Mouse (Mus musculus) liver, embryonic 16.5 days (tissue): ENCODE measurements around the gene Clcnka. TPM values are rescaled to one million over a fixed set of nuclear protein-coding genes. Genes with fewer than 3 reads are reported as not detected.

Experiments
- ATAC-seq: fragments of 200-750 bp; cut with Nextera tagmentation; 2 replicates; pipeline ENCODE4 v1.8.0; 2017; ENCODE audit warnings: low read depth, mild to moderate bottlenecking, moderate number of reproducible peaks, moderate library complexity
- H3K27ac ChIP-seq: fragments of 300-500 bp; sonication (generic); 2 replicates; pipeline ENCODE4 v1.5.1; 2014; ENCODE audit warnings: mild to moderate bottlenecking, low read length
- H3K27me3 ChIP-seq: fragments of 300-500 bp; sonication (generic); 2 replicates; pipeline ENCODE4 v1.6.1; 2014; ENCODE audit warnings: low read depth, low read length, mixed read lengths; ENCODE audit not compliant: control insufficient read depth, insufficient read depth
- H3K36me3 ChIP-seq: fragments of 300-500 bp; sonication (generic); 2 replicates; pipeline ENCODE4 v1.6.1; 2014; ENCODE audit warnings: mild to moderate bottlenecking; ENCODE audit not compliant: control insufficient read depth, insufficient read depth
- H3K4me1 ChIP-seq: fragments of 300-500 bp; sonication (generic); 2 replicates; pipeline ENCODE4 v1.6.1; 2014; ENCODE audit warnings: low read depth, low read length, mixed read lengths; ENCODE audit not compliant: control insufficient read depth
- H3K4me2 ChIP-seq: fragments of 300-500 bp; sonication (generic); 2 replicates; pipeline ENCODE4 v1.6.1; 2014; ENCODE audit warnings: low read depth, low read length, mixed read lengths
- H3K4me3 ChIP-seq: fragments of 300-500 bp; sonication (generic); 2 replicates; pipeline ENCODE4 v1.5.1; 2014; ENCODE audit warnings: low read depth, mild to moderate bottlenecking, low read length
- H3K9ac ChIP-seq: fragments of 300-500 bp; sonication (generic); 2 replicates; pipeline ENCODE4 v1.6.1; 2014; ENCODE audit warnings: low read depth, low read length
- H3K9me3 ChIP-seq: fragments of 300-500 bp; sonication (generic); replicated peaks from 2 replicates; pipeline ENCODE4 v1.6.1; 2016; ENCODE audit warnings: low read length; ENCODE audit not compliant: control insufficient read depth
- WGBS: fragments of 180-500 bp; shearing (Covaris S2); extraction: QIAGEN DNeasy Blood & Tissue Kit; methylation state at CpG from one replicate; pipeline ENCODE4 v1.1.7; 2014; ENCODE audit not compliant: insufficient replicate concordance; 5-methylcytosine and 5-hydroxymethylcytosine counted together
- polyA plus RNA-seq: library from polyadenylated mRNA; unstranded; fragments of >200 nt; fragmentation: Nextera tagmentation; extraction: Ambion mirVana; gene quantifications from 2 replicates; pipeline ENCODE4 v1.2.1, GENCODE M21; 2015

Gene Clcnka
- polyA plus RNA-seq, 1 experiment from 2014 or later: 0.05 TPM

DNA sequence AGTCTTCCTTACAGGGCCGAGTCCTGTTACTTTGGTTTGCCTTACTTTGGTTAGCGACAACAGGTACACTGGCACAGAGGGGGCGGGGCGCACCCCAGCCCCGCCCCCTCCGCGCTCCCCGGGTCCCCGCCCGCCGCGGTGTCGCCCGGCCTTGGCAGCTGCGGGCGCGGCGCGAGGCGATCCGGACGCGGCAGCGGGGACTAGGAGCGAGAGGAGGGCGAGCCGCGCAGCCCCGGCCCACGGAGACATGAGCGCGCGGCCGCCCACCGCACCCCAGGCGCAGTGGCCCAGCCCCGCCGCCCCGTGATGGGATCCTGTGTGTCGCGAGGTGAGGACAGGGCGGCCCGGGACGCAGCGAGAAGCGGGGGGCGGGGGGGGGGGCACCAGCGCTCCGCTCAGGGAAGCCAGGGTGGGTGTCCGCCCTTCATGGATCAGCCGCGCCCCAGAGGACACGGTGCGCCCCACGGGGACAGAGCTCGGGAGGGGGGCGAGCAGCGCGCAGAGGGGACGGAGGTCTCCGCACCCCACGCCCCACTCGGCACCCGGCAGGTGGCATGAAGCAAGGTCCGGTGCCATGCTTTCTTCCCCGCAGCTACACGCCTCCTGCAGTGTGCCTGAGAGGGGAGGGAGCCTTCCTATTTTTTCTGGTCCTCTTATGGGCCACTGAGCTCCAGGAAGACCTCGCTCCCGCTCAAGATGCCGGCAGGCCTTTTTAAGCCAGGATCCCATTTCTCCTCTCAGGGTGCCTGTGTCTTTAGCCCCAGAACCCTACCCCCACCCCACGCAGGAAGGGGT, 30.3 kb downstream of the Clcnka start, which contains the start of gene Fam131c:
Gene Fam131c, plus strand, starts transcription at position 224 of the 795 bp plus-strand sequence.
- H3K4me3 ChIP-seq: peak within 1 kb of the TSS; percentile 48
- H3K36me3 ChIP-seq: no peaks in the 10 kb centered on the region
- no peaks in the 10 kb centered on the region; the same call in 1 of the 2 replicates for H3K4me1 ChIP-seq
- WGBS: 4% methylated on average over 63 of the region's 71 CpGs
- H3K27me3 ChIP-seq: peaks cover 29% of the 10 kb centered on the region
- peak; percentile 34; the same call in 1 of the 2 replicates for ATAC-seq
- H3K27ac ChIP-seq: no peak within 1 kb of the TSS
- H3K4me2 ChIP-seq: peak within 1 kb of the TSS; percentile 71
- H3K9me3 ChIP-seq: no peaks in the 10 kb centered on the region
- no peak within 1 kb of the TSS; the same call in 1 of the 2 replicates for H3K9ac ChIP-seq

DNA sequence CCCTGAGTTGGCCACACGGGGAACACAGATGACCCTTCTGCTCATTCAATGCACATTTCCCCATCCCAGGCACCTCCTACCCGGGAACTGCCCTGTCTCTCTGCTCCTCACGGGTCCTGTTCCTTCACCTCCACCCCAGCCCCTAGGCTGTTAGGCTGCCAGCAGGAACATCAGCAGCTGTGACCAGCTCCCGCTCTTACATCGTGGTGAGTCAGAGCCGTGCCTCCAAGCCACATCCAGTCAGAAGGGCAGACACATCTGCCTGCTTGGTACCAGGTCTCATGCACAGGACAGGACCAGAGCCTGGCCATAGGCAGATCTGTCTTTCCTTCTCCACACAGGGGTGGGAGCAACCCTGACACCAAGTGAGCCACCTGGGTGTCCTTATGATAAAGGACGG, 32.6 kb downstream of the Clcnka start:
- Histone ChIP-seq H3K36me3 (no peaks in the 10 kb centered on the region), H3K27me3 (peaks cover 29% of the 10 kb centered on the region), H3K4me3 (no peak overlapping the region), H3K27ac (no peak overlapping the region), H3K9ac (no peak overlapping the region), H3K4me2 (no peak overlapping the region), H3K9me3 (no peaks in the 10 kb centered on the region), H3K4me1 (no peaks in the 10 kb centered on the region; the same call in 1 of the 2 replicates)
- 42% methylated on average over 7 of the region's 7 CpGs for WGBS
- no peak for ATAC-seq

DNA sequence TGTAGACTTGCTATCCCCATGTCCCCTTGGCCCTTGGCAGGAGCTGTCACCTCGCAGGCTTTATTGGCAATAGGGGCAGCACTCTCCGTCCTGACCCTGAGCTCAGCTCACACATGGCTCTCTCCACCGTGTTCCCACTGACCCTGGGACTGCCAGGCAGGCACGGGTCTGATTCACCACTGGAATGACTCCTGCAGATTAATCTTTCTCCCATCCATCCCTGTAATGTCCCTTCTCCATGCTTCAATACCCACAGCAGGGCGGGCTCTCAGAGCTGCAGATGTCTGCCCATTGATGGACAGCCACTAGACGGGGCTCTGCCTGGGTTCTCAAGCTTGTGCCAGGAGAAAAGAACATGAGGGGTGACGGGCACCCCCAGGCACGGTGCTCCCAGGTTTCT, 33.4 kb downstream of the Clcnka start:
- Histone ChIP-seq H3K9me3 (no peaks in the 10 kb centered on the region), H3K4me2 (no peak overlapping the region), H3K4me1 (no peaks in the 10 kb centered on the region; the same call in 1 of the 2 replicates), H3K27me3 (peaks cover 29% of the 10 kb centered on the region), H3K27ac (no peak overlapping the region), H3K9ac (no peak overlapping the region), H3K36me3 (no peaks in the 10 kb centered on the region), H3K4me3 (no peak overlapping the region)
- 47% methylated on average over 8 of the region's 8 CpGs for WGBS
- ATAC-seq: no peak

DNA sequence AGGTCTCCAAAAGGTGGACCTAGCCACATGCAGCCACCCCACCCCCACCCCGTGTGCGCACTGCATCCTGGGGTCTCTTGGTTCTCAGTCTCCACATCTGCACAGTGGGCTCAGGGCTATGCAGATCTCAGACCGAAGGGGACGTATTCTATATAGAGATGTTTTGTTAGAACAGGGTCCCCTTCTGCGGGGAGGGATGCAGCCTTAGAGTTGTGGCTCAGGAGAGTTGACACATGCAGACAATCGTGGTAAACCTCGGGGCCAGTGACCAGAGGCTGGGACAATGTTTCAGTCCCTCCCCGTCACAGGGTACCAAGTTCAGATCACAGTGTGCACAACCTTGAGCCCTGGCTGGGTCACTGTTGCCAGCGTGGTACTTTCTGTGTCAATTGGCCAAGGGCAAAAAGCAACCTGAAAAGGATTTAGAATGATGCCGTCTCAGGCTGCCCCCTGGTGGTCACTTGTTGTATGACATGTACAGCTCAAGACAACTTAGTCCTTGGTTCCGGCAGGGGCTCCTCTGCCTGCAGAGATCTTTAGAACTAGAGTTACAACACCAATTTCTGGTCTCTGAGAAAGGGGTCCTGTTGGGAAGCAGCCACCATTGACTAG, 35.5 kb downstream of the Clcnka start:
- Histone ChIP-seq H3K27ac (no peak overlapping the region), H3K9me3 (no peaks in the 10 kb centered on the region), H3K27me3 (peaks cover 14% of the 10 kb centered on the region), H3K4me2 (no peak overlapping the region), H3K36me3 (no peaks in the 10 kb centered on the region), H3K4me3 (no peak overlapping the region), H3K9ac (no peak overlapping the region), H3K4me1 (no peaks in the 10 kb centered on the region; the same call in 1 of the 2 replicates)
- 18% methylated on average over 11 of the region's 11 CpGs for WGBS
- ATAC-seq: peak; percentile 67

DNA sequence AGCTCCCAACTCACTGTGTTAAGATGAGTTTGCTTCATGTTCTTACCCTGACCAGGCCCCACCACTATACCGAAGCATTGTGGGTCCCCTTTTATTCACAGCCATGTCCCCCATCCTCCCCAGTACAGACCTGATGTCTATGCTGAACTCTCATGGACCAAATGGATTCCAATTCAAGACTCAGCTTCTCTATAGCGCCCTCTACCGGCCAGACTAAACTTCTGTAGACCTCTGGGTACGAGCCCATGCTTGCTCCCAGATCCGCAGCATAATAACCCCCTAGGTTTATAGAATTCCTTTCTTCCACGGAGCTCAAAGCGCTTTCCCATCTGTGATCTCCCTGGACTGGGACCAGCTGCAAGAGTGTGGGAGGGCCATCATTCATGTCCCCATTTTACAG, 37.7 kb downstream of the Clcnka start:
- Histone ChIP-seq H3K27me3 (peaks cover 3% of the 10 kb centered on the region), H3K4me3 (no peak overlapping the region), H3K9ac (no peak overlapping the region), H3K36me3 (no peaks in the 10 kb centered on the region), H3K9me3 (no peaks in the 10 kb centered on the region), H3K27ac (no peak overlapping the region), H3K4me2 (no peak overlapping the region), H3K4me1 (no peaks in the 10 kb centered on the region)
- WGBS: 25% methylated on average over 7 of the region's 7 CpGs
- no peak for ATAC-seq

DNA sequence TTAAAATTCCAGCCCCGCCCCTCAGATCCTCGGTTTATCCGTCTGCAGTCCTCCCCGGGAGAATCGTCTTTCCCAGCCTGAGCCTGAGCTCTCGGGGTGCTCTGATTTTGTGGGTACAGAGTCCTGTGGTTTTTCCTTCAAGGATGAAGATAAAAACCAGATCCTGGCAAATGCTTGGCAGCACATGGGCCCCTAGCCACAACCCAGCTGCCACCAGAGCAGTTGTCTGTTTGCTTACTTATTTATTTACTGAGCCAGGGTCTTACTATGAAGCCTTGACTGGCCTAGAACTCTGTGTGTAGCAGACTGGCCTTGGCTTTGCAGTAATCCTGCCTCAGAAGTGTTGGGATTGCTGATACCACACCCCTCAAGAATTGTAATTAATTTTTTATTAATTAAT, 39.3 kb downstream of the Clcnka start:
- no peak for ATAC-seq
- H3K9me3 ChIP-seq: no peaks in the 10 kb centered on the region

DNA sequence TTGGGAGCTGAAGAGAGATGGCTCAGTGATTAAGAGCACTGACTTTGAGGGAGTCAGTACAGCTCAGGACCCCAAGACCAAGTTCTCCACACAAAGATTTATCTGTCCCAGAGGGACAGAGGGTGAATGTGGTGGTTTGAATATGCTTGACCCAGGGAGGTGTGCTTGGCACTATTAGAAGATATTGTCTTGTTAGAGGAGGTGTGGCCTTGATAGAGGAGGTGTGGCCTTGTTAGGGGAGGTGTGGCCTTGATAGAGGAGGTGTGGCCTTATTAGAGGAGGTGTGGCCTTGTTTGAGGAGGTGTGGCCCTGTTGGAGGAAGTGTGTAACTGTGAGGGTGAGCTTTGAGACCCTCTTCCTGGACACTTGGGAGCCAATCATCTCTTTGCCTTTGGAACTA, 40.7 kb downstream of the Clcnka start:
- Histone ChIP-seq H3K4me1 (no peaks in the 10 kb centered on the region), H3K9me3 (no peaks in the 10 kb centered on the region), H3K4me3 (no peak overlapping the region), H3K27ac (no peak overlapping the region), H3K4me2 (no peak overlapping the region), H3K36me3 (no peaks in the 10 kb centered on the region), H3K27me3 (no peaks in the 10 kb centered on the region), H3K9ac (no peak overlapping the region)
- ATAC-seq: no peak

More for the DNA sequence above, 39.3 kb downstream of the Clcnka start:
- Histone ChIP-seq H3K27me3 (no peaks in the 10 kb centered on the region), H3K36me3 (no peaks in the 10 kb centered on the region), H3K4me1 (no peaks in the 10 kb centered on the region), H3K9ac (no peak overlapping the region), H3K4me3 (no peak overlapping the region), H3K27ac (no peak overlapping the region), H3K4me2 (no peak overlapping the region)
- WGBS: 74% methylated on average over 6 of the region's 6 CpGs

DNA sequence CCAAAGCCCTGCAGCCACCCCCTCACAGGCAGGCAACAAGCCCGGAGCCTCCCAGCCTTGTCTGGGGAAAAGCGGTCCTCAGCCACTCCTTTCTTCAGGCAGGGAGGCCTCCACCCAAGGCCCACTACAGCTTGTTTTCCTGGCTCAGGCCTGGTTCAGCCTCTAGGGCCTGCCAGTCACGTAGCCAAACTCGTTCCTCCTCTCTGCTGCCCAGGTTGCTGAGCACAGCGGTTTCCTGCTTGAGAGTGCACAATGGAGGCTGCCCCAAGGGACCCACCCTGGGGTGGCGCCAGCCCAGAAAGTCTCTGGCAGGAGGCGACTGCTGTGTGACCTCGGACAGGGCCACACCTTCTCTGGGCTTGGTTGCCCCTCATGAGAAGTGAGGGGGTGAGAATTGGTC, 44.7 kb downstream of the Clcnka start:
- Histone ChIP-seq H3K4me1 (no peaks in the 10 kb centered on the region), H3K27ac (no peak overlapping the region), H3K4me2 (no peak overlapping the region), H3K9me3 (no peaks in the 10 kb centered on the region), H3K9ac (no peak overlapping the region), H3K27me3 (no peaks in the 10 kb centered on the region), H3K36me3 (no peaks in the 10 kb centered on the region), H3K4me3 (no peak overlapping the region)
- no peak for ATAC-seq
- WGBS: 62% methylated on average over 8 of the region's 8 CpGs

DNA sequence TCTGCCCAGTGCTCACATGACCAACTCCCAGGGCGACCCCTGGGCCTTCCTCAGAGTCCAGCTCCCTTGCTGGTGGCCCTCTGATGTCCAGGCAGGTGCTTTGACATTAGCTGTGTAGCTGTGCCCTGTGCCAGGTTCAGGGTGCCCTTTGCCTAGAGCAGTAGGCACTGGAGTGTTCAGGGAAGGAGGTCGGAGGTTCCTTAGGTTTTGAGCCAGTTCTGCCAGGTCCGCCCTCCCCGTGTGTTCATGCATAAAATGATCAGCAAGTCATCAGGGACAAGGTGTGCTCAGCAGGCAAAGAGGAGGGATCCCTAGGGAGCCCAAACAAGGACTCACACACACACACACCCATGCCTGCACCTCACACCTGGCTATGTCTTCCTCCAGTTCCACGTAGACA, 45.5 kb downstream of the Clcnka start:
- no peak overlapping the region for H3K4me3 ChIP-seq
- ATAC-seq: no peak
- H3K4me1 ChIP-seq: no peaks in the 10 kb centered on the region
- no peak overlapping the region for H3K4me2 ChIP-seq
- no peak overlapping the region for H3K9ac ChIP-seq
- no peak overlapping the region for H3K27ac ChIP-seq
- H3K36me3 ChIP-seq: no peaks in the 10 kb centered on the region
- 59% methylated on average over 5 of the region's 5 CpGs for WGBS
- H3K27me3 ChIP-seq: no peaks in the 10 kb centered on the region
- no peaks in the 10 kb centered on the region for H3K9me3 ChIP-seq
